Mouse (Mus musculus) regulatory T cell (primary cell): ENCODE results near the gene Tmigd3.

Experiments
- in situ Hi-C: fragments of 300-600 bp; cut with MboI, MseI; formaldehyde crosslinking; loops from one replicate; pipeline ENCODE4 v1.15.1; 2025; ENCODE audit warnings: high pct_unique_total_duplicates

Tmigd3 gene

DNA sequence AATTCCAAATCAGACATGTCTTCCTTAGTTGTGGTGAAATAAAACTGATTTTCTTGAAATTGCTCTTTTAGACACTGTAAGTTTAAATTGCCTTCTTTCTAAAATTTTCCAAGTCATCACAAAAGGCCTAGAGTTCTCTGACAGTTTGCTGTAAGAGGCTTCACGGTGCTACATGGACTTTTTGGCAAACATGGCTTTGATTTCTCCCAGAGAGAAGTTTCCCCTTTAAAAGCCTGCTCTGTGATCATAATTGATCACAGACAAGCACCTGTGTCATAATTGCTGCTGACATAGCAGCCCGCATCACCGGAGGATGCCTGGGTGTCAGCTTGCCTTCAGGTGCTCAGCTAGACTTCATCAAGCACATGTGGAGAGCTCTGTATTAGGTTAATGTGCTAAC lies at the start of gene Tmigd3, which contains the start of gene Adora3:
TSS of gene Tmigd3 (plus strand) at position 346 of the 400 bp plus-strand sequence.
TSS of gene Adora3 (plus strand) at position 301 of the 400 bp plus-strand sequence.
- in situ Hi-C loops: no loop called here

DNA sequence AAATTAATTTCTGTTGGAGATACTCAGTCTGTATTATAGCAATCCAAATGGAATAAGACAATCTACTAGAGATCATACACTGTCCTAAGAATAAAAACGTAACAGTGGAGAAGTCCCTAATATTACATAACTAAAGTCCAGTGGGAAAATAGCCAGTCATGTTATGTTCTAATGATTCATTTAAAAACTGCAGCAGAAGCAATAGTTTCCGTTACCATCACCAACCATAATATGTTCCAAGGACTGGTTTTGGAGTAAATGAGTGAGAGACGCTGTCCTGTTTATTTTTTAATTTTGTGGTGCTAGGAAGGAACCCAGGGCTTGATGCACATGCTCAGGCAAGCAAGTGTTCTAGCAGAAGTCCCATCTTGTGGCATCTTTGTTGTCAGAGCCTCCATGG lies 49.2 kb upstream of the Tmigd3 start:
- in situ Hi-C loops: loop anchor here (5.0 kb wide), 1 partner anchor 34 kb away; no protein-coding TSS in a partner anchor

DNA sequence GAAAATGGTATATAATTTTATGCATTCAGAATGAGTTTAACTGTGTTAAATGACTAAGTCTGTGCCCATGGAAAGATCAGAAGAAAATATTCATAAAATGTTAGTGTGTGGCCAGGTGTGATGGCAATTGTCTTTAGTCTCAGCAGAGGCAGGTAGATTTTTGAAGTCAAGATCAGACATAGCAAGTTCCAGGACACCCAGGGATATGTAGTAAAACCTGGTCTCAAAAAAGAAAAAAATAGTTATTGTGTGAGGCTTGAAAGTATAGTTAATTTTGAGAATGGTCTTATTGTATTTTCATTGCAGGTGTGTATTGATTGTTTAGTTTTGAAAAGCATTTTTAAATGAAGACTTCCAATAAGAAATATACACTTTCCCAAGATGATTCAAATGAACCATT lies 47.1 kb upstream of the Tmigd3 start:
- in situ Hi-C loops: loop anchor here (5.0 kb wide), 1 partner anchor 36 kb away; no protein-coding TSS in a partner anchor

DNA sequence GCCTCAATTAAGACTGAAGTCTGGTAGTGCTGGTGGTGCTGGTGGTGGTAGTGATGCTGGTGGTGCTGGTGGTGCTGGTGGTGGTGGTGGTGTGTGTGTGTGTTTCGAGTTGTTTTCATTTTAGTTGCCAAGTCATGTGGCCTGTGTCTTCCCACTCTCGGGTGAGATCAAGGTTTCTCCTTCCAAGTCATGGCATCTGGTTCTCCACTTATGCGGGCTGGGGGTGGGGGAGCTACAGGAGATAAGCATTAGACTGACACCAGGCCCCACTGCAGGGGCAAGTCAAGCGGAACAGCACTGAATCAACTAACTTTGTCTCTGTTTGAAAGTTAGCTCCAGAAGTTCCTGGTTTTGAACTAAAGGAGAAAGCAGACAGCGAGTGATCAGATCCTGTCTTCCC lies 46.6 kb upstream of the Tmigd3 start:
- in situ Hi-C loops: loop anchor here (5.0 kb wide), 1 partner anchor 37 kb away; no protein-coding TSS in a partner anchor

DNA sequence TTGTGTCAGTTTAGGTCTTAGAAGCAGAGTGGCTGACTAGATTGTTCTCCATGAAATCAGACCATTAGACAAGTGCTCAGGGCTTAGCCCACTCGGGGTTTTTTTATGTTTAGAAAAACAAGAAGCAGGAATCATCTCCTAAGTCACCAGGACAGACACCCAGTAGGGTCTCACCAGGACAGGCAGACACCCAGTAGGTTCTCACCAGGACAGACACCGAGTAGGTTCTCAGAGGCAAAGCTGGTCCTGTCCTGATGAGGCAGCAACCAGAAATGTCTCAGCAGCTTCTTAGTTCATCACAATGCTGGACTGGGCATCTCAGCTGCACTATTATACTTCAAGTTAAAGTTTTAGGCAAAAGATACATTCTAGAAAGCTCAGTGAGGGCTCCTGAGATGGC lies 46.0 kb upstream of the Tmigd3 start:
- in situ Hi-C loops: loop anchor here (5.0 kb wide), 1 partner anchor 37 kb away; no protein-coding TSS in a partner anchor

DNA sequence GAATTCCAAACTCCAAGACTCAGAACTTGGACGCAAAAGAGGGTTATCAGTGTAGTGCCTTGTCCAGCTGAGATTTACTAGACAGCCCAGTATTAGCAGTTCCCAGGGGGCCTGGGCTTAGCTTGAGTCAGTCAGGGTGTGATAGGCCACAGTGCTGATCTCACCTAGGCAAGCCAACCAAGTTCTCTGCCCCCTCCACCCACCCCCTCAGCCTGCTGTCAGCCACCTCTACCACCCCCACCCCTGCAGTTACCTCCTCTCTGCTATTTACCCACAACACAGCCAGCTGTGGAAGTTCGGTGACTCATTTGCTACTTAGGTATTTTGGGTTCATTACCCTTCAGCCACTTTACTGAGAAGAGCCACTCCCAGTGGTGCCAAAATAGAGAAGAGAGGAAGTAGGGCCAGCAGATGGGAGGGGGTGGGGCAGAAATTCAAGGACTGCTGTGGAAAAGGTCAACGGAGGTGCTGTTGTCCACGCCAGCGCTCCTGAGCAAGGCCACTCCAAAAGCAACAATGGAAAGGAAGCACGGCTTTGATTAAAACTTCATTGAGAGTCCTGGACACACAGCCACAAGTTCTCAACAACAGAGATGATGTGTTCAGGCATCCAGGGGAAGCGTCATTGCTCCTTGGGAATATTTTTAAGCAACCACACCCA lies 45.1 kb upstream of the Tmigd3 start:
- in situ Hi-C loops: no loop called here

DNA sequence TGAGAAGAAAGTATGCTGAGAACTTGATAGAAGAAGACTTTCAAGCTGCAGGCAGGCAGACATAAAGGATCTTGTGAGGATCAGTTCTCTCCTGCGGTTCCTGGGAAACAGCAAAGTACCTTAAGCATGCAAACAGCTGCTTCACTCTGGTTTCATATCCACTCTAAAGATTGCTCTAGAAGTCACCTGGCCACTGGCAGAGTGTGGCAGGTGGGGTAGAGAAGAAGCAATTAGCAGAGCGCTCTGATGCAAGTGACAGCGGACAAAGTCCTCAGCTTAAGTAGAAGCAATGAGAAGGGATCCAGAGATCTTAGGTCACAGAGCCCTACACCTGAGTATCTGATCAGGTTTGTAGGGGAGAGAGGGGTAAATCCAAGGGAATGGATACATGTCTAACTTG lies 39.1 kb upstream of the Tmigd3 start:
- in situ Hi-C loops: no loop called here

DNA sequence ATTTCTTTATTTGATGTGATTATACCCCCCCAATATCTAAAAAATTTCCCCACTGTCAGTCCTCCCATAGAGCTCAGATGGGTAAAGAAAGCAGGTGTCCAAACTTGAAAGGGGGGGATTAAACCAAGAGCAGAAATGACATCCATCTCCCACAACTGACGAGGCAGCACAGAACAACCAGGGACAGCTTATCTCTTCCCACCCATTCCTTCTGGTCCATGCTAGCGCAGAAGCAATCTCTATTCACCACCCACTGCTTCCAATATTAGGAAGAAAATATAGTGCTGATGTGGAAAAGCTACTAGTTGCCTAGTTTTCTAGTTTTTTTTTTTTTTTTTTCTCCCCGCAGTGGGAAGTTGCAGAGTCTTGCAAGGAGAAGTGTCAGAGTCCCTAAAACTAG lies 34.8 kb upstream of the Tmigd3 start:
- in situ Hi-C loops: no loop called here

DNA sequence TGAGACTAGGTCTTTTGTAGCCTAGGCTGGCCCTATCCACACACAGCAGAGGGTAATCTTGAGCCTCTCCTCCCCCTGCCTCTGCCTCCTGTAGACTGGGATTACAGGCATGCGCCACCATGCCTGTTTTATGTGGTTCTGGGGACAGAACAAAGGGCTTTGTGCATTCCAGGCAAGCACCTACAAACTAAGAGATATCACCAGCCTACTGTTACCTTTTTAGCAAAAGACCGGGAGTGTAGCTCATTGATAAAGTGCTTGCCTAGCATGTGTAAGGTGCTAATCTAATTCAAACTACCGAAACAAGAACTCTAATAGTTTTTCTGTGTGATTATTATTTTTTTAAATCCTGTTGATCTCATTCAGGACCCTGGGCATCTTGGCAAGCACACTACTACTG lies 33.8 kb upstream of the Tmigd3 start:
- in situ Hi-C loops: no loop called here

DNA sequence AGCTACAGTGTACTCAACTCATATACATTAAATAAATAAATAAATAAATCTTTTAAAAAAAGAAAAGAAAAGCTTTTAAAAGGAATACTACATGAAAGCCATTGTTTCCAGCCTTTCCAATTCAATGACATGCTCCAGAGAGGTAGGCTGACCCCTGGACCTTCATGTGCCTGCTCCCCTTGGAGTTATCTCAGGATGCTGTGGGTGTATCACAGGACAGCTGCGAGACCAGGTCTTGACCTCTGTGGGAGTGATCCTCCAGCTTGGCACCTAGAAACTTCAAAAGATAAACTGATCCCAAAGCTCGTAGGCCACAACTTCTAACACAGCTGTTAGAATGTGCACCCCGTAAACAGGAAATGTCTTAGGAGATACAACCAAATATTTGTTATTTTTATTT lies 32.0 kb upstream of the Tmigd3 start:
- in situ Hi-C loops: no loop called here

DNA sequence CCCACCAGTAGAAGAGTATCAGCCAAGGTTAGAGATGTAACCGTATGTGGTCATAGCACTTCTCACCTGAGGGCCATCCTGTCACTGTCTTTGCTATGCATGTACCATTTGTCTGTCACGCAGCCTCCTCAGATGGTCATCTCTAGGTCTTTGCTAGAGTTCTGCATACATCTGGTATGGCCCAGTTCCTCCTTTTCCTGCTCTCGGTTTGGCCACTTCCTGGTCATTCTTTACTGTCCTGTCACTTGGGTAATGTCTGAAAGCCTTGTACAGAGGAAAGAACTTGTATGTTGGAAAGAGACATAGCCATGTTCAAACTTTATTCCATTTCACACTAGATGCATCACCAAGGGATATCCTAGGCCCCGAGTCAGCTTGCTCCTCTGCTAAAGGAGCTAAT lies 30.9 kb upstream of the Tmigd3 start:
- in situ Hi-C loops: no loop called here

DNA sequence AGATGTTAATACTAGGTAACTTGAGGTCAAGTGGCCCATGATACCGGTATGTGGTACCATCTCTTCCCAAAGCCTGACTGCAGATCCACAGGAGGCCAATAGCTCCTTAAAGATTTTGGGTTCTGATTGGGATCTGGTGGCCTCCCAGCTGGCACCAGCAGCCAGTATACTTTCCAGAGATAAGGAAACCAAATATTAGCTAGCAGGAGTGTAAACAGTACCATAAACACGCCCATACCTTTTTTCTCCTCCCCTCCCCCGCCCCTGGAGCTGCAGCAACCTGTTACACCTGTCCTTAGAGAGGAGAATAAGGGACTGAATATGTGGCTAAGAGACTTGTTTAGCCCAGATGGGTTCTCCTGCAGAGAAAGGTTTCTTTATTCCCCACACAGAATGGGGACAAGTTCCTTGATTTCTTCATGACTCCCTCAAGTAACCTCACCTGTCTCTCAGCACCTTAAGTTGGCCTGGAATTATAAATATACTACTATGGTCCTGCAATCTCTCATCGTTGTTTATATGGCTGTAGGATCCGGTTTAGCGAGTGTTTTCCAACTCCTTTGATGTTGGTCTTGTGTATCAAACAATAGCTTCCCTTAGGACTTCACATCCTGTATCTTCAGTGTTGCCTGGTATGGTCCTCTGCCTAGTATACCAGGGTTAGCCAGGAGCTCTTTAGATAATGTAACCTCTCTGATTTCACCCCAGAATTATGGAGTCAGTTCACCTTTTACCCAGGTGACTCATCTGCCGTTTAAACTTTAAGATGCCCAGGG lies 24.2 kb upstream of the Tmigd3 start:
- in situ Hi-C loops: no loop called here

DNA sequence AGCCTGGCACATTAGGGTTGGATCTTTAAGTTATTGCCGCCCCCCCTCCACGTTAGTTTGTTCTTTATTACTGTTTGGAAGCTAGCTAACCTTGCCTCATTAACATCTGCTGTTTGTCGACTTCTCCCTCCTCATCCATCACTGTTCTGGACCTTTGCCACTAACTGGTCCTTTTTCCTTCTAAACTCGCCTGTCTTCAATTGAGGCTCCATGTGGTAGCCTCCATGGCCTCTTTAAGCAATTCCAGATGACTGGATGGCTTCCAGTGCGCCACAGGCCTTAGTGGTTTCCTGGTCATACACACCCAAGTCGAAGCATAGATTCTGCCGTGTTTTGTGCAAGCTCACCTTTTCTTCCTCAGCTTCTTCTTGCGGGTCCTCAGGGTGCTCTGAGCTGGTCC lies 16.9 kb upstream of the Tmigd3 start:
- in situ Hi-C loops: no loop called here

DNA sequence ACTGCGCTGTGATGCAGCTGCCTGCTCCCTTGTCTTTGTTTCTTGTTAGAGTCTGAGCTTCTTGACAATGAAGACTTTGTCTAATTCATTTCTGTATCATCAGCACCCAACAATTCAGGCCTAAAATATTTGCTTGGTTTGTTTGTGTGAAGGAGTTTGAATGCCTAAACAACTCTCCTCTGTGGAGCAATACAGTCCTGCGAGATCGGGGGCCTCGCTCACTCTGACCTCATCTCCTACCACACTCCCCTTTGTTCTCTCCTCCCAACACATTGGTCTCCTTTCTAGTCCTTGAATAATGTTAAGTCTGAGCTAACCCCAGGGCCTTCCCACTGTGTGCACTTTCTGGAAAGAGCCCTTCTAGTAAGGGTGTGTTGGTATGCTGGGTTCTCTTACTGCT lies 15.9 kb upstream of the Tmigd3 start:
- in situ Hi-C loops: no loop called here

DNA sequence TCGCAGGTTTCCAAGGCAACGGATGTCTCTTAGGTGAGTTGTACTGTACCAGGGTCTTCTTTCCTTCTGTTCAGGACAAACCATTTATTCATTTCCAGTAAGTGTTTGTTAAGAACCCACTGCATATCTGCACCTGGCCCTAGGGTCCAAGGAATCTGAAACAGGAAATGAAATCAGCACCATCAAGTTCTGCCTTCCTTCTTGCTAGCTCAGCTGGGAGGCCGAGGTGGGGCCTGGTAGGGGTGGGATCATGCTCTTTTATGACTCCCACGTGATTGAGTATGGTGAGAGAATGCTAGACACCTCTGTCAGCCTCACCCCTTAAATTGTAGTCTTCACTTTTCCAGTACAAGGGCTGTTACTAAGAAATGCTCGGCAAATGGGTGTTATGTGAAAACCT lies 13.2 kb upstream of the Tmigd3 start:
- in situ Hi-C loops: no loop called here

DNA sequence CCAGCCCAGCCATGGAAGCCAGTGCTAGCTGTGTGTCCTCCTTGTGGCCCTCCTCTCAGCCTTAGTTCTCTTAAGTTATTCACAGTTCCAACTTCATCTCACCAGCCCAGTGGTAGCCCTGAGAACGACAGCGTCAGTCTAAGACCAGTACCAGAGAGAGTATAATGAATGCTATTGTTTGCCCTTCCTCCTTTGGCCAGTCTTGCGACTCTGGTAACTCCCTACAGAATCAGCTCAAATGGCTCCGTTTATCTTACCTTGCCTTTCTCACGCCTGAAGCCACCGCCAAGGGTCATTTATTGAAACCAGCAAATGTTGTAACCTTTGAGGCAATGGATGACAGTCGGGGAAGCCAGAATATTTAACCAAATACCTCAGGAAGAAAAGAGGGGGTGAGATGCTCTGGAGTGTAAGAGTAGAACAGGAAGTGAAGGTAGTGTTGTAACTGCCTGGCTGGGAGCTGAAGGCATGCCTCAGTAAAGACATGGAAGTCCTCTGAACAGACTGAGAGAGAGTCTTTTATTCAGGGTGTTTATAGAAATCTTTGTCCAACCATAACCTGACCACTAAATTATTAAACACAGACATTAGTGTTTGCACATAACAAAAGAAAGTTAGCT lies 8.8 kb upstream of the Tmigd3 start:
- in situ Hi-C loops: no loop called here

DNA sequence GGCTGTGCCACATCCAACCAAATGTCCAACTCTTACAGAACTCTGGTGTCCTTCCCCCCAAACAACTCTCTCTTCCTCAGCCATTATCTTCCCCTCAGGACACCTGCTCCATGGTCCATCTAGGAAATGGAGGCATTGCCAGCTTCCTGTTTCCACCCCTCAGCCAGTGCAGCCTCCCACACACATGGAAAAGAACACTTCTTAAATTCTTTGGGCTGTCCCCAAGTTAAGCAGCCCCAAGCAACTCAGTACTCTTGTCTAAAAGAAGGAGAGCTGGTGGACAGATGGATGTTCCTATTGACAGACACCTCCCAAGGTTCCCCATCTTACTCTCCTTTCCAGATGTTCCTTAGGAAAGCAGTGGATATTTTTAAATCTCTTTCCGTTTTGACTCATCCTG lies 6.6 kb upstream of the Tmigd3 start:
- in situ Hi-C loops: no loop called here

DNA sequence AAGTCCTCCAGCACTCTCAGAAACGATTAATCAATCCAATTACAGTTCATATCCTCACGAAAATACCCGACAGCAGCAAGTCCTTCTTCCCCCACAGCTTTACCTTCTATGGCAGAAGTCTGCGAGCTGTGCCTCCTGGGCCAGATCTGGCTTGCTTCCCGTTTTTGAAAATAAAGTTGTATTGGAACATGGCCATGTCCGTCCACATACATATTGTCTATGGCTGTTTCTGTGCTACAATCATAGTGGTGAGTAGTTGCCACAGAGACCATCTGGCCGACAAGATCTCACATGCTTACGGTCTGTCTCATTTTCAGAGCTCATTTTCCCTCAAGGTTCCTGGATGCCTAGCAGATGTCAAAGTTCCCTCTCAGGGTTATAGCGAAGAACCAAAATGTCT lies 5.6 kb upstream of the Tmigd3 start:
- in situ Hi-C loops: no loop called here

DNA sequence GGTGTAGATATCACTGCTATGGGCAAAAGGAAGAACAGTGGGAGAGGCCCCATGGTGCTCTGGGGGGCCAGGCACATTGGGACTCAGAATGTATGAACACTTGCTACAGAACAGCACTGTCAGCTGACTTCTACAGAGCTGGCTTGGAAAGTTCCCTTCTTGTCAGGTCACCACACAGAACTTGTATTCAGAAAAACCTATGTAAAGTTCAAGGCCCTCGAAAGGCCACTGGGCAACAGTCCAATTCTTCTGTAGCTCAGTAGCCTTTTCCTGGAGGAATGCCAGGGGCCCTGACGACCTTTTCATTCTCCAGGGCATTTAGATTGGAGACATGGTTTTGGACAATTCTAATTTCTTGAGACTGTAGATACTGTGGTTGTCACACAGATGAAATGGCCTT lies 2.6 kb upstream of the Tmigd3 start:
- in situ Hi-C loops: no loop called here

DNA sequence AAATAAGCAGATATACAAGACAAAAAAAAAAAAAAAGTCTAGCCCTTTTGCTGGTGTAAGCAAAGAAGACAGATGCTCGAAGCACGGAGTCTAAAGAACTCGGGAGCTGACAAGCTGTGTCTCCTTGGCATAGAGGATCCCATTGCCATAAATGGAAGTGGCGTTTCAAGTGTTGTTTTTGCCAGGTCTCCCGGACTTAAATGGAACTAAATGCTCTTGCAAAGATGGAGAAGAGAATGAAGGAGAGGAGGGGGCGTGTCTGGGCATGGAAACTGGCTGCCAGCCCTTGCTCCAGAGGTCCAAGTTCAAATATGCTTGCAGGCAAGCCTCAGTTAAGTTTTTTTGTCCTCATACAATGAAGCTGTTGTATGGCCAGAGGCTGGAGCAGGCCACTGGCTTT lies 1.3 kb downstream of the Tmigd3 start:
- in situ Hi-C loops: no loop called here

DNA sequence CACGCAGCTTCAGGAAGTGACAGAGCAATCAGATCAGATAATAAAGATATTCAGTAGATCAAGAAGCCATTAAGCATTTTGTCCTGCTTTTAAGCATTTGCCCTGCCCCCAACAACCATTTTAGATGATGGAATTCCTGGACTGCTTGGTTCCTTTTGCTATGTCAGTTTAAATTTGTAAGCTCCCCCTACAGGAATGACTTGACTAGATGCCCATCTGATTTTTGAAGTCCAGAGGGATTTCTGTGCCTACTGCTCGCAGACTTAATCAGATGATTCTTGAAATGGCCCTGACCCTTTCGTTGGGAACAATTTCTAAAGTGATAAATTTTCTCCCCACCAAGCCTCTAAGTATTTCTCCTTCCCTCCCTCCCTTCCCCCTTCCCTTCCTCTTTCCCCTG lies 1.9 kb downstream of the Tmigd3 start:
- in situ Hi-C loops: no loop called here
